Mouse (Mus musculus) liver, adult 2 months (tissue): ENCODE measurements at regions not wholly inside any gene's neighbourhood (a gene's known extent, or its start where the extent isn't known, plus 50 kb on each side); places are given as distances from the start of the nearest gene placed in this dataset.

ENCODE experiments used
- CTCF ChIP-seq: fragments of 200-500 bp; IDR thresholded peaks from 2 replicates; pipeline ENCODE4 v1.5.1; 2011; ENCODE audit warnings: low read depth, low read length, control low read depth
- POLR2A ChIP-seq: fragments of 200-500 bp; IDR thresholded peaks from 2 replicates; pipeline ENCODE4 v1.6.1; 2011; ENCODE audit warnings: low read length, control low read depth; ENCODE audit not compliant: insufficient read depth; ENCODE audit errors: extremely low read depth

DNA sequence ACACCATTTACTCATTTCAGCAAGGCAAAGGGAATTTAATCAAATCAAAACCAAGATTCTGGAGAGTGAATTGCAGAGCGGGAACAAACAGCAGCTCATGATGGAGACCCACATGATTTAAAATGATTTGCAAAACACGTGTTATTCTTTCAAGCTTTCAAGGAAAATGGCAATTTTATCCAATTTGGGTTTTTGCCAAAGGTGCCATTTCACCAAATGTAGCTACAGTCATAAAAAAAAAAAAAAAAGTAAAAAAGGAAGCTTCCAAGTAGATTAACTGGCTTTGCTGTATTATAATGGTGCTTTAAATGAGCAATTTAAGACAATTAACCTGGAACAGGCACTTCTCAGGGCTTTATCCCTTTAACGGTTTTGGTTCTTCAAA is 1052.7 kb downstream of the 5730522E02Rik start:
- TF ChIP-seq CTCF = no peak
- TF ChIP-seq POLR2A = no peak
